8 mouse cellular contexts compared by ENCODE assay signal in the genomic region with DNA sequence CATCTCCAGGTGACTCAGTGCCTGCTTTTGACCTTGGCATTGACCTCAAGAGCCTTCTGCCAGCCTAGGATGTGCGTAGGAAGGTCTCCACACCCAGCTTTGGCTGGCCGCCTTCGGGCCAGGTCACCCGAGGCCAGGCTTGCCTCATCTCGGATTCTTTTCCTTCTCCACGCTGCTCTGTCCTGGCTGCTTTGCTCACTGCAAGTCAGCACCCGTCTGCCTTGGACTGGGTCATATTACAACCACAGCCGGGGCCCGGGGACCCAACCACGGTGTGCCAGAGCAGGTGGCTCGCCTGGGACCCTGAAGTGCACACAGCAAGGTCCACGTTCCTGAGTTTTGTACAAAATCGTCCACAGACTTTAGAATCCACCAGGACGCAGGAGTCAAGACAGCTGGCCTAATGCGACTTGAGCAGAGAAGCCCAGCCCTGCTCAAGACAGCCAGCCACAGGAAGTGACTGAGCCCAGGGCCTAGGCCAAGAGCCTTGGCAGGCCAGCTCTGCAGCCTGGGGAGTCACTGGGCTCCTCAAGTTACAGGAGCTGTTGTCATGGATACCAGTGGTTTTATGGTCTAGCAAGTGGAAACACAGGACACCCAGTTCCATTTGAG.
A peak's percentile ranks its signal among the peaks of the same experiment; 100 is the strongest.
DNase-seq lines count a peak whose midpoint lies in the region; ATAC-seq and TF ChIP-seq lines count a peak whose summit lies in the region.

No protein-coding gene starts in this region.

- TF ChIP-seq EP300 in lung, postnatal 0 days (IDR thresholded peaks at IDR 0.05), result no peak

- DNase-seq in forebrain, embryonic 10.5 days (ENCODE audit: extremely low spot score, low spot score), result no peak
- peak; percentile 12 to 44 for DNase-seq in cerebellum, adult 2 months
- DNase-seq in gastrocnemius, postnatal 25 days, result peak; percentile 97
- DNase-seq in intestine, embryonic 14.5 days (ENCODE audit: low spot score), result no peak
- DNase-seq in lung, postnatal 0 days (ENCODE audit: low spot score), result peak; percentile 87
- peak; percentile 79 for DNase-seq in urinary bladder, postnatal 14 days (ENCODE audit: low spot score)
- no peak for DNase-seq in retina, postnatal 1 day

- H3K4me1 ChIP-seq in forebrain, embryonic 10.5 days, result peaks cover 35% of the 10 kb centered on the region
- H3K4me1 ChIP-seq in forebrain, embryonic 13.5 days, result peaks cover 10% of the 10 kb centered on the region
- no peaks in the 10 kb centered on the region for H3K4me1 ChIP-seq in cerebellum, adult 2 months (ENCODE audit: control insufficient read depth, insufficient read depth, low read length)
- H3K4me1 ChIP-seq in intestine, embryonic 14.5 days (replicated peaks; ENCODE audit: control insufficient read depth, insufficient read depth, low read length), result peaks cover 21% of the 10 kb centered on the region
- H3K4me1 ChIP-seq in lung, postnatal 0 days (ENCODE audit: insufficient read depth, low read depth, low read length), result peaks cover 5% of the 10 kb centered on the region; the same call in 1 of the 2 replicates

- H3K27ac ChIP-seq in forebrain, embryonic 10.5 days, result peak overlapping the region; percentile 76
- no peak overlapping the region for H3K27ac ChIP-seq in forebrain, embryonic 13.5 days
- H3K27ac ChIP-seq in cerebellum, adult 2 months (ENCODE audit: insufficient read depth, low read length), result no peak overlapping the region
- H3K27ac ChIP-seq in intestine, embryonic 14.5 days (ENCODE audit: low read depth), result peak overlapping the region; percentile 75
- H3K27ac ChIP-seq in lung, postnatal 0 days (ENCODE audit: low read length), result peak overlapping the region; percentile 15; the same call in 1 of the 2 replicates

- H3K36me3 ChIP-seq in forebrain, embryonic 10.5 days (replicated peaks), result no peaks in the 10 kb centered on the region
- no peaks in the 10 kb centered on the region for H3K36me3 ChIP-seq in forebrain, embryonic 13.5 days (ENCODE audit: poor library complexity, severe bottlenecking)
- no peaks in the 10 kb centered on the region for H3K36me3 ChIP-seq in intestine, embryonic 14.5 days (ENCODE audit: control insufficient read depth, insufficient read depth, low read length)
- no peaks in the 10 kb centered on the region for H3K36me3 ChIP-seq in lung, postnatal 0 days (ENCODE audit: insufficient read depth, low read length)

- no peak overlapping the region for H3K4me3 ChIP-seq in forebrain, embryonic 10.5 days
- no peak overlapping the region for H3K4me3 ChIP-seq in forebrain, embryonic 13.5 days
- no peak overlapping the region for H3K4me3 ChIP-seq in cerebellum, adult 2 months (replicated peaks; ENCODE audit: insufficient read depth, low read depth, low read length)
- H3K4me3 ChIP-seq in intestine, embryonic 14.5 days (ENCODE audit: low read depth, low read length), result no peak overlapping the region
- H3K4me3 ChIP-seq in lung, postnatal 0 days (ENCODE audit: low read depth, low read length), result no peak overlapping the region

- no peak overlapping the region for H3K9ac ChIP-seq in forebrain, embryonic 13.5 days
- no peak overlapping the region for H3K9ac ChIP-seq in intestine, embryonic 14.5 days (ENCODE audit: low read length)
- H3K9ac ChIP-seq in lung, postnatal 0 days (replicated peaks; ENCODE audit: low read depth), result no peak overlapping the region

- peaks cover 20% of the 10 kb centered on the region; the same call in 1 of the 2 replicates for H3K27me3 ChIP-seq in forebrain, embryonic 10.5 days (ENCODE audit: poor library complexity, severe bottlenecking)
- peaks cover 2% of the 10 kb centered on the region; the same call in 1 of the 2 replicates for H3K27me3 ChIP-seq in forebrain, embryonic 13.5 days
- H3K27me3 ChIP-seq in cerebellum, adult 2 months (ENCODE audit: control insufficient read depth, insufficient read depth, low read length), result no peaks in the 10 kb centered on the region
- H3K27me3 ChIP-seq in intestine, embryonic 14.5 days (replicated peaks; ENCODE audit: control insufficient read depth, insufficient read depth, low read length), result no peaks in the 10 kb centered on the region
- H3K27me3 ChIP-seq in lung, postnatal 0 days (replicated peaks; ENCODE audit: insufficient read depth, low read length), result no peaks in the 10 kb centered on the region

- no peak for TF ChIP-seq CTCF in cerebellum, adult 2 months (IDR thresholded peaks at IDR 0.05; ENCODE audit: borderline replicate concordance, insufficient read depth, low read depth, low read length)
- no peak for TF ChIP-seq CTCF in lung, postnatal 0 days (IDR thresholded peaks at IDR 0.05)

- no peak overlapping the region for H3K4me2 ChIP-seq in forebrain, embryonic 13.5 days
- H3K4me2 ChIP-seq in intestine, embryonic 14.5 days (ENCODE audit: low read length), result no peak overlapping the region
- no peak overlapping the region for H3K4me2 ChIP-seq in lung, postnatal 0 days (replicated peaks; ENCODE audit: low read depth, low read length)

- no peak for ATAC-seq in forebrain, embryonic 13.5 days
- ATAC-seq in intestine, embryonic 14.5 days (replicated peaks; ENCODE audit: low FRiP score, low TSS enrichment, low read depth), result peak; percentile 80
- peak; percentile 92 for ATAC-seq in lung, postnatal 0 days

- no peak for TF ChIP-seq POLR2A in cerebellum, adult 2 months (IDR thresholded peaks at IDR 0.05; ENCODE audit: borderline replicate concordance, insufficient read depth, low read length)

- H3K9me3 ChIP-seq in forebrain, embryonic 10.5 days, result no peaks in the 10 kb centered on the region
- H3K9me3 ChIP-seq in forebrain, embryonic 13.5 days (replicated peaks), result no peaks in the 10 kb centered on the region
- no peaks in the 10 kb centered on the region for H3K9me3 ChIP-seq in intestine, embryonic 14.5 days (ENCODE audit: control insufficient read depth, low read length)
- no peaks in the 10 kb centered on the region for H3K9me3 ChIP-seq in lung, postnatal 0 days (ENCODE audit: low read length)

- 38% methylated on average over 15 of the region's 15 CpGs for WGBS in forebrain, embryonic 10.5 days
- 59% methylated on average over 15 of the region's 15 CpGs for WGBS in forebrain, embryonic 13.5 days
- 22% methylated on average over 15 of the region's 15 CpGs for WGBS in cerebellum, adult 2 months
- 16% methylated on average over 15 of the region's 15 CpGs for WGBS in intestine, embryonic 14.5 days
- 14% methylated on average over 15 of the region's 15 CpGs for WGBS in lung, postnatal 0 days

Comparison
In these comparisons a context has a peak if more than half of its experiments do, and no peak if none do; other contexts are left out.
1. H3K27ac ChIP-seq: peak in forebrain, embryonic 10.5 days (single experiment), intestine, embryonic 14.5 days (single experiment) and lung, postnatal 0 days (single experiment); none in forebrain, embryonic 13.5 days (single experiment) and cerebellum, adult 2 months (single experiment).
2. DNase-seq: peak in cerebellum, adult 2 months (2 of 2), gastrocnemius, postnatal 25 days (single experiment), lung, postnatal 0 days (single experiment) and urinary bladder, postnatal 14 days (single experiment); none in forebrain, embryonic 10.5 days (single experiment), intestine, embryonic 14.5 days (single experiment) and retina, postnatal 1 day (single experiment).